Mouse (Mus musculus) CD4-positive, CD25-positive, alpha-beta regulatory T cell, adult 2 months (primary cell): ENCODE results near the gene Gli3.

Experiments
- DNase-seq: peaks from one replicate; pipeline ENCODE4 v3.0.0-alpha.2; 2012; ENCODE audit warnings: low read depth, low spot score

Gli3 gene

DNA sequence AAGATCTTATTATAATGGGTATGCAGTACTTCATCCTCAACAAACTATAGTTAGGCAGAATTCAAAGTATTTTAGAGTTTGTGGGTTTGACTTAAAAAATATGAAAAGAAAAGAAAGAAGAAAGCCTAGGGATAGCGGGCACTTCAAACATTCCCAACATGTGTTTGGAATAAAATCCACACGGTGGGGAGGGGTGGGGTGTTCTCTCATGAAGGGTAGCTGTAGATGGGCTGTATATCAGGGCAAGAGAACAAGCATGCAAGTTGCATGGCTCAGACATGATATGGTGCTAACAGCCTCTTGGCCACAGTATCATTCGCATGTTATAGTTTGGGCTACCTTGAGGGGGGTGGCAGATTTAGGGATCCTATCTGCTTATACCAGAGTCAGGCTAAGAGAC is 89.0 kb downstream of the Gli3 start:
- DNase-seq, result no peak

DNA sequence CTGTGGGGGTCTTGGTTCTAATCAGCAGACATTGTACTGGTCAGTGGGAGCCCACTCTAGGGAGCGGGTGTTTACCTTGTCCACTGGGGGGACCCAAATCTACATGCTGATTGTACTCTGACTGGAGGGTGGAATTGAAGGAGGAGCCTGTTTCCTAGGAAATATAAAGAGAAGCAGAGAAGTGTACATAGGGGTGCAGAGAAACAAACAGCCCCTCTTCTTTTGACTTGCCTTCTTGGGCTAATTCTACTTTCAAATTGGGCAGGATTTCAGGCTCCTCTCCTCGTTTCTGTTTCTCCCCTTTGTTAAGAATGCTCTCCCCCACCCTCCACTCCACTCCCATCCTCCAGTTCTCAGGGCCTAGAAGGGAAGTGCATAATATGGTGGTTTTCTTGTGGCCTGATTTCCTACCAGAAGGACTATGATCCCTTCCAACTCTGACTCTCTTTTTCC is 93.6 kb downstream of the Gli3 start:
- DNase-seq, result no peak

DNA sequence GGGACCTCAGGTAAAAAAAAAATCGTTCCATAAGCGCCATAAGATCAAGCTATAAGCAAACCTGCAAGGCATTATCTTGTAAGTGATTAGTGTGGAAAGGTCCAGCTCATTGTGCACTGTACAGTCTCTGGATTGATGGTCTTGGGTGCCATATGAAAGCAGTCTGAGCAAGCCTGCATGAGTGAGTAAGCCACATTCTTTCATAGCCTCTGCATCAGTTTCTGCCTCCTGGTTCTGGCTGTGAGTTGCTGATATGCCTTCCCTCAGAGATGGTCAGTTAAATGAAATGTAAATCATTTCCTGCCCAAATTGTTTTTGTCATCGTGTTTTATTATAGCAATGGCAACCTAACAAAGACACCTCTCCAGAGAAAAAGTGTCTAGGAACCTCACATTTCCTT is 98.4 kb downstream of the Gli3 start:
- no peak for DNase-seq

DNA sequence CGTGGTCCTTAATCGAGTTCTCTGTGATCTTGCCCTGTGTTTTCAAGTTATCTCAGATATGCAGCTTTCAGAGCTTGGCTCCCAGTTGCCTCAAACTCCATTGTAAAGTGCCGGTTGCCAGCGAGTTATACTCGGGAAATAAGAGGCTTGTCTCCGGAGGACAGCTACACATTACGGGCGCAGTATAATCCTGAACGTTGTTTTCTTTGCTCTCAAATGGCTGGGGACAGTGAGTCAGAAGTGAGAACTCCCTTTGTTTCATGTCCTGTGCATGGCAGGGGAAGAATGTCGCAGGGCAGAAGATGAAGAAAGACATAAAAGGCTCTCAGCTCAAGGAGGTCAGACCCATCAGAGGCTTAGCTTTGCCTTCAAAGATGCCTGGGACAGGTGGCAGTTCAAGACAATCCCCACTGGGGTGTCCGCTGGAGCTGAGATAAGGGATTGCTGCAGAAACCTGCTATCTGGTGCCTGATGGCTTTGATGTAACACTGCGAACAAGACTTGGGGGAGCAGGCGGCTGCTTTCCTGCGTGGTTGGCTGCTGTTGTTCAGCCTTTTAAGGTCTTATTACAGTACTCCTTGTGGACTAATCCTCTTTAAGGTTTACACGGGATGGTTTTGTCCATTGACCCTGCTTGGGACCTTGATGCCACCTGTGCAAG is 108.0 kb downstream of the Gli3 start:
- DNase-seq, result no peak

DNA sequence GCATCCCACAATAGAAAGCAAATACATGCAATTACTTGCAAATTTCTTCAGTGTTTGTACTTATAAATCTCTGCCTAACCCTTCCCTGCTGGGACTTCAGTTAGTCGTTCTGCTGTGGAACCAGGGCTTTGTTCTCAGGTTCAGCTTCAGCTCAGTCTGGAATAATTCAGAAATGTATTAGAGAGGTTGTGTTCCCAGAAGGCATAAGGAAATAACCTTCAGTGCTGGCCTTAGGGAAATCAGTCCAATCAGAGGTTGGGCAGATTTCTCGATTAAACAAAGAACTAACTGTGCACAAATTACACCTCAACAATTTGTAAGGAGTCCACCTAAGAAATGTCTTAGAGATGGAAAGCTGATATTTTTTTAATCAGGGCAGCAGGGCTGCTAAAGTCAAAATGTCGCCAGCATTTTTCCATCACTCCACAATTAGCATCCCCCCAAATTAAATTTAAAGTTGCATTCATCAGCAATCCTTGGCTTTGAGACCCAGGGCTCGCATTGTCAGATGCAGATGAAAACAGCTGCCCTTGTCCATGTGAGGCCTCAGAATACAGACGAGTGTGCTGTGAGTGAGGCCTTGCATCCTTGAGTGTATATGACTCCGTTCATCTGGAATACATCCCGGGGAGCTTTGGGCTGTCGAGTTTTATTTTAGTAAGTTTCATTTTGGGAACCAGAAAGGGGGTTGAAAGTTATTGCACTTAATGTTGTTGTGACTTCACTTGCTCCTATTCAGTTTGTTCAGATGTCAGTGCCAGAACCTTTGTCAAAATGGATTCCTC is 114.3 kb downstream of the Gli3 start:
- no peak for DNase-seq

DNA sequence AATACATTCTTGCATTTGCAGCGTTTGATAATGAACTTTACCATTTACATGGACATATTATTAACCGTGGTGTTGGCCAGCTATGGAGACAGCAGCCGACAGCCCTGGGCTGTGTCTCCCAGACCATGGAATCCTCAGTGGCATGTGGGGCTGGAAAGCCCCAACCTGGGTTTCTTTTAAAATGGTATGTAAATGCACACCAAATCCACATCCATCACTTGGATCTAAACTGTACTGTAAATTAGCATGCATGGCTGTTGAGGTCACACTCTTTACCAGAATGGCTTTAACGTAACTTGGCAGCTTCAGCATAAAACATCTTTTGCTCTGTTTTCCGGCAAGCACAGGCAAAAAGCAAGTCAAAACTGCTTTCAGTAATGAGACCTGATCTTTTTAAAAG is 117.4 kb downstream of the Gli3 start:
- no peak for DNase-seq

DNA sequence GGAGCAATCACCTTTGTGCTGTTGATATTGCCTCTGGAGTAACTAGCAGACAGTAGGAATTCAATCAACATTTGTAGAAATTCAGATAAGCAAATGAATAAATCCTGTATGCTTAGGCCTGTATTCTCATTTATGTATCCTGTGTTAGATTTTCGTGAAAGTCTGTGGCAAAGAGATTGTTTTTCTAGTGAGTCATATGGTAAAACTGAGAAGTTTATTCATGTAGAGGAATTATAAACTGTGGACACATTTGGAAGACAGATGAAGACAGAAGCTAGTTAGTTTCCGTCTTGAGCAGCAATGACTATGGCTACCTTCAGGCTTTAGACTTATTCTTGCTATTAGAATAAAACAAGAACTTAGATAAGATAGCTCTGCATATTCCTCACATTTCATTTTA is 122.9 kb downstream of the Gli3 start:
- DNase-seq, result no peak

DNA sequence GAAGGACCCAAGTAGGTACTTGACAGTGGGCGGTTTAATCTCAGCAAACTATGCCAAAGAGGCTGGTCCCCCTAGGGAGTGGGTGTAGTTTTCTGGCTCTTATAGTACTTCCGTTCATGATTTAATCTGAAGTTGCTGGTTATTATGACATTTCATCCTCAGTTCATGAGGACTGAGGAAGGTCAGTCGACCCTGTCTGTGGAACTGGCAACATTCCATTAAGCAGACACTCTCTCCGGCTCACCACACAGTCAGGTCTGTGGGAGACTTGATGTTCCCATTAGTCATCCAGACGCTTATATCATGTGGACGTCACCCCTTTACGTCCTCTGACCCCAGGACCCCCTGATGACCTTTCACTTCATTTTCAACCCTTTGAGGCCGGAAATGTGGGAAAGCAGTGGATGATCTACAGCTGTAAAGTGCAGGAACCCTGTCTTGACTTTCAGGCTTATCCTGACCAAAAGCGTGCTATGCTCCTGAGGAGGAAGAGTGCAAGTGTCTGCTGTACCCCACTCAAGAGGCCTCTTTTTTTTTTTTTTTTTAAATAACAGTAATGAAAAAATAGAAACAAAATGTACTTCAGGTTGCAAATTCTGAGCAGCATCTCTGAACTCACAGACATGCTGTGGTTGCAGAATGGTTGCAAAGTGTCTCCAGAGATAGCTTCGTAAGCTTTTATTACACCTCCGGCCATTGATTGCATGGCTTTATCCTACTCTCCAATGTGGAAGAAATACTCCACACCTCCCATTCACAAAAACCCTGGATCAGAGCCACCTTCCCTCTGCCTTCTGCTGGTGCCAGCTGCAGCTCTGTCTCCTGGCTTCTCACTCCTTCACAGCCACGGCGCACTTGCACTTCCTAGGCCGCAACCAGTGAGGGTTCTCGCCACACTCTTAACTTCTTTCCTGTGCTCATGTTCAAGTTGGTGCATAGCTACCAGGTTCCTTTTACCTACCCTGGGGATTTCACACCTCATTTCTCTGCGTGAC is 125.5 kb downstream of the Gli3 start:
- DNase-seq, result no peak

DNA sequence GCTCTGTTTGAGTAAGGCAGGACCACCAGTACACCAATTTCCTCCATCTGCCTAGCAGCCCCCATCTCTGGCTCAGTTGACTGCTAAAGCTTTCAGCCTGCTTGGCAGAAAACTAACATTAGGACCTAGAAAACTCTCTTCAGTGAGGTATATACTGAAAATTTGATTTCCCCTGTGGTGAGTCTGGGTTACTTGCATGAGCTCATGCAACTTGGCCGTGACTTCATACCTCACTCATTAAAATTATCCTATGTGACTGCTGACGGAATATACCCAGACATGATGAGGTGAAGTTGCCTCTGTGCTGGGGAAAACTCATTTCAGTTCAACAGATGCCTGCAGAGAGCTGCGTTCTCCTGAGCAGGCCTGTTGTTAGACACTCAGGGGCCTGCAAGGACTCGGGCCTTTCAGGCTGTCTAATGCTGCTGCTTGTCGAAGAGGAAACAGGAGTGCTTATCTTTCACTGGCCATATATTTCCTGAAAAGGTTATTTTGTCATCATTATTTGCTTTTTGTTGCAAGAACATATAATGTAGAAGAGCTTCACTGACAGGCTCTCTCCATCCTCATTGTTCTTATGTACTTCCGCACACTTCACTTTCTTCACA is 127.4 kb downstream of the Gli3 start:
- no peak for DNase-seq

DNA sequence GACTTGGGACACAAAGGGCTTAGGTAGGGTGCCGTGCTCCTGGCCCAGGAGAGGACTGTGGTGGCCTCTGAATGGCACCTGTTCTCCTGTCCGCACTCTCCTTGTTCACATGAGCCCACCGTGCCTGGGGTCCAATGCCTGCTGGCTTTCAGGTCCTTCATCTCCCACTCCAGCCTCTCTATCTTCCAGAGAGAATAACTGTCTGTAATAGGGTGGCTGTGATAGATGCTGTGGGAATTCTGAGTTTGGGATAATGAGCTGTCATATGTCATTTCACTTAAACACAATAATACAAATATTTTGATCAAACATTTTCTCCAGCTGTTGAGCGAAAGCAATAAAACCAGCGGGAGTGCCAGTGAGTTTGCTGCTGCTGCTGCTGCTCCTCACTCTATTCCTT is 133.6 kb downstream of the Gli3 start:
- no peak for DNase-seq

DNA sequence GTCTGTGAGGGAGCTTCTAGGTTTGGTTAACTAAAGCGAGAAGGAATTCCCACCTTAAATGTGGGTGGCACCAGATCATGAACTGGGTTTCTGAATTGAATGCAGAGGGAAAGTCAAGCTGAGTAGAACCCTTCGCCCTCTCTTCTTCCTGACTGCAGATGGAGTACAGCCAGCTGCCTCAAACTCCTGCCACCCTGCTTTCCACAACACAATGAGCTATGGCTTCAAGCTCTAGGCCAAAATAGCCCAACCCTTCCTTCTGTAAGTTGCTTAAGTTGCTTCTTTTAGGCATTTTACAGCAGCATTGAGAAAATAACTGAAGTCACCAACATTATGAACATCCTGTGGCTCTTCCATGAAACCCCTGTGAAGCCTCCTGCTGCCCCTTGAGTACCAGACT is 136.7 kb downstream of the Gli3 start:
- no peak for DNase-seq

DNA sequence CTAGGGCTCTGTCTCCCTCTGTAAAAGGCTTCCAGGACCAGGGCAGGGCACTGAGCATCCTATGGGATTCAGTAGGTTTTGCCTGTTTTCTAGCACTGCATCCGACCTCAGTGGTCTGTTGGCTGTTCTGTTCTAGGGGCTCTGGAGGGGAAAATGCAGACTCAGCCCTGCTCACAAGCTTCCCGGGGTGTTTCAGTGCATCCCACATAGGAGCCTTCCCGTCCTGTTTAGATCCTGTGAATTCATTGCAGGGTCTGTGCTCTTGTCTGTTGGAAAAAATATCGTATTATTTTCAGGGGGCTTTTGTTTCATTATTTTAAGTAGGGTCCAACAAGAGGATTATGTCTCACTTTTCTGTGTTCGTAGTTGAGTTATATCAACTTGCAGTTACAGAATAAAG is 139.1 kb downstream of the Gli3 start:
- no peak for DNase-seq

DNA sequence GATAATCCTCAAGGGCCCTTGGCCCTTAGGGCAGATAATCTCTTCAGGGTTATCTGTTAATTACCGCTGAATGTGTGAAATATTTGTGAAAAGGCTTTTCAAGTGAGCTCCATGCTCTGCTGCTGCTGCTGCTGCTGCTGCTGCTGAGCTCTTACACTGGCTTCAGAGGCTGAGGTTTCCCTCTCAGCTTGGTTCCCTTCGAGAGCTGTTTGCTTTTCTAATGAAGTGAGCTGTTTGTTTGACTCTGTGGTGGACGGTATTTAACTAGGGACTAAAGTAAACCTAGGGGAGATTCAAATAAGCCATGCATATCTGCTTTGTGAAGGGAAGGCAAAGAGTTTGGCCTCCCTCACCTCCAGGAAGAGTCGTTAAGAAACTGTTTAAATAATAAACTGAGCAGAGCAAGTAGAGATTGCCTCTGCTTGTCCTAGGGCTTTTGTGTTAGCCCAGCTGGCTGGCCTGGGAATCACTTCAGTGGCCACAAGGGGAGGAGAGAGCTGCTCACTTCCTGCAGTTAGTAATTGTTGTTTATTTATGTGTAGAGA is 139.7 kb downstream of the Gli3 start:
- no peak for DNase-seq

DNA sequence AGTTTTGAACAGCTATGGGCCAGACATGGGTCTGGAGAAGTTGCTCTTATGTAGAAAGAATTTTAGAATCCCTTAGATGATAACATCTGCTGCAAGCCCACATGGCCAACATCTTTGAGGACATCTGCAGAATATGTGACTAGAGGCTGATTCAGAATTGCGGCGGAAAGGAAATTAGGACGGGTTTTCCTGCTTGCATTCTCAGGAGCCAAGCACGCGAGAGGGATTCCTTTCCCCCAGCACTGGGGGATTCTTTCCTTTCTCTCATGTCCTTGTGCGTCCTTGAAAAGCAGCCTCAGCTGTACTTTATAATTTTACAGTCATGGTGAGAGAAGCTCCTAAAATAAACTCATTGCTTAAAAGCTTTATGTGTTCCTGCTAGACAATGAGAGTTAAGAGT is 141.0 kb downstream of the Gli3 start:
- no peak for DNase-seq

DNA sequence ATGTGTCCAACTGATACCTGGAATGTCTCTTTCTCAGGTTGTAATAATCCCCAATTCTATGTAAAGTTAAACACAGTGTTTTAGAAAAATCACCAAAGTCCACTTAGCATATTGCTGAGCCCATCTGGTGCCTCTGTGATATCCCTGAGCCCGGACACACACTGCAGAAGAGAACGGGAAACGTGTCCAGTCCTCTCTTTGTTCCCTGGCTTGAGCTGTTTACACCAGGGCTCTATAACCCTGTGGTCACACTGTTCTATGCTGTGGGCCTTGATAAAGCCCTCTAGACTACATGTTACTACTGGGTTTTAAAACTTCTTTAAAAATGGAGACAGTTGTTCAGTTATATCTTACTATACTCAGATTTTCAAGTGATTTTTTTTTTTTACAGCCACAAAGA is 154.4 kb downstream of the Gli3 start:
- no peak for DNase-seq

DNA sequence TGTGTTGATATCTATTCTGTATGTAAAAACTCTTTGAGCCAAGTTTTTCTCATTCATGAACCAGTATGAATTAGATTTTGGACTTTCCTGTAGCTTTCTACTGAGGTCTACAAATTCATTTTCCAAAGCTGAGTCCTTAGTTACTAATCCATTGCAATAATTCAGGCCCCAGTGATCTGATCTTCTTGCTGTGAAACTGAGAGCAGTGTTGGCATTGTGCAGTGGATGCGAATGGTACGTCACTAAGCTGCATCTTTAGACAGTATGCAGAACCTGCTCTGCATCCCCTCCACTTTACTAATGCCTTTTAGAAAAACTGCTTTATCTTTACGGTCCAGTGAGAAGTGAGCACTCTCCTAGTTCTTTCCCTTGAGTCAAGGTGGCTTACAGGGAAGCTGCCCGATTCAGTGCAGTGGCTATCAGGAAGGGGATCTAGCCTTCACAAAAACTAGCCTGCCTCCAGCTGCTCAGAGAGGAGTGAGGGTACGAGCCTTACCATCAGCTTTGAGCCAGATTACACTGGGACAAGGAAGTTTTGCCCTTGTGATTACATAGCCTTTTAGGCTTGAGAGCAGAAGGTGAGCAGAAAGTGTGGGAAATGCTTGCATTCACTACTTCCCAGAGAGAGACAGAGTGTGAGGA is 155.1 kb downstream of the Gli3 start:
- DNase-seq, result no peak

DNA sequence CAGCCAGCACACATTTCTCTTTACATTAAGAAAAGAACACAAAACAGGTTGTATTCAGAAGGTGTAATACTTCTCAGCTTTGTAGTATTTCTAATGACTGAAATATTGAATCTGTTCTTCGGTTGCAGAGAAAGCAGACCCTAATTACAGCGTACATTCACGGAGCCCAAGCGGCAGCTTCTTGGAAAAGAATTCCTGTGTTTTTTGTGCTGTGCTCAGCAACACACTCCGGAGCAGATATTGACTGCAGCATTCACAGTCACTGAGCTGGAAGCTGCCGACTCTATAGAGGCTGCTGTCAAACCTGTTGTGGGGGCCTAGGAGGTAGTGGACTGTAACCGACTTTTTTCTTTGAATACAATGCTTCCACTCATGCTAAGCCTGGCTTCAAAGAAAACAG is 158.0 kb downstream of the Gli3 start:
- DNase-seq, result no peak

DNA sequence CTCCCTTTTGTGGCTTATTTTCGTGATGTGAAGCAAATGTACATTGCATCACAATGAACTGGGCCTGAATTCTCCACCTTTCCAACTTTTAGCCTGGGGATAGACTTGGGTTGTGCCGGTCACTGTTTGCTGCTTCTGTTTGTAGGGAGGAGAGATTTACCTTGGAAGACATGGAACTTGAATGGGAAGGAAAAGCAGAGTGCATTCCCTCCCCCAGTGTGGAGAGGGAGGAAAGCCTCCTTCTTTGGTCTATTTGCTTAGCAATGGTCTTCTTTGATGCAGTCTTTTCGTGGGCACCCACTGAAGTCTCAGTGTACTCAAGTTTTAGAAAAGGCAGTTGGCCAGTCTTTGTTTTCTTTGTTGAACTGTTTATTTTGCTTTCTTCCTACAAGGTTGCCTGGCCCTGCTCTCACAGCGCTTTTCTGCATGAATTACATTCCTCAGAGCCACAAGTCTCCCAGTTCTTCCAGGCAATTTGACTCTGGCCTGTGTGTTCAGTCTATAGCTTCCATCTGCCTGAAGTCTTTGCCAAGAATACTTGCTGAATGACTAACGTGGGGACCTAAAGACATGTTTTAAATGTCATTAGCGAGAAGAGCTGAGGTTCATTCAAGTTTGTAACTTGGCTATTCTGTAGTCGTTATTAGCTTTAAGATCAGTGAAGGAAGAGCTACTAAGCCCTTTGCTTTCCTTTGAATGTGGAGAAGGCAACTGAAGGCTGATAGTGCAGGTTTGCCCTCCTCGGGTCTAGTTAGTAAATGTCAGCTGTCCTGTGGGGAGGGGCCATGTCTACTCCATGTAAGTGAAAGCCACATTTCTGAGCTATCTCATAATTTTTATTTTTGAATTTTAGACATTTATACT is 161.7 kb downstream of the Gli3 start:
- DNase-seq, result no peak

DNA sequence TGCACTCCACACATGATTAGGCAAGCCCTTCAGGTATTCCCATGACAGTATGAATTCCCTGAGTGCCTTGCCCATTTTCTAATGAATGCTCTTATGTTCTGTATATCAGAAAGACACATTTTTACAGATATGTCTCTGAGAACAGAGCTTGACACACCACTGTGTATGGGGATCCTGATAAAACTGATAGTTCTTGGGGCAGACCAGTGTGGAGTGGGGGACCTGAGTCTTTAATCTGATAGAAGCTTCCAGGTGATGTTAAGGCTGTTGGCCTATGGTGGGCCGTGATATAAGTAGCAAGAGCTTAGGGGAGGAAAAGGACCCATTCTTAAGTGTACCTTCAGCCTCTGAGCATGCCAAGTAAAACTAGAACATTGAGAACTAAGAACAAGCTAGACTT is 178.5 kb downstream of the Gli3 start:
- no peak for DNase-seq

DNA sequence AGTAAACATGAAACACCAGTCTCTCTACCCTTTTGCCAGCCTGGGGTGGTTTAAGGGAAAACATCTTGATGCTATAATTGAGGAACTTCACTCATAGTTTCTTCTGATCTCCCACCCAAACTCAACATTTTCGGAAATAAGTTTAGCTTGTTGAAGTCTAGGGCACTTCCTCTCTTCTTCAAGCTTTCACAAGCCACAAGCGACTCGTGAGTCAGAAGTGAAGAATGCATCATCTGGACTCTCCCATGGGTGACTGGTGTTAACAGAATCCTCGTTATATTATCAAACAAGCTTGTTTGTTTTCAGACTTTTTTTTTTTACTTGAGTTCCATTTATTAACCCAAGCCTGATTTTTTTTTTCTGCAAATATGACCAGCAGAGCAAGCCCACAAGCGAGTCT is 197.5 kb downstream of the Gli3 start:
- no peak for DNase-seq
